Mouse (Mus musculus) limb, embryonic 12.5 days (tissue): ENCODE measurements around the gene Nptn. TPM values are rescaled to one million over a fixed set of nuclear protein-coding genes. Genes with fewer than 3 reads are reported as not detected.

Source experiments
- ATAC-seq: fragments of 200-750 bp; cut with Nextera tagmentation; 2 replicates; pipeline ENCODE4 v1.8.0; 2017; ENCODE audit warnings: low read depth, moderate TSS enrichment; ENCODE audit not compliant: insufficient number of reproducible peaks, insufficient read depth, low FRiP score, low TSS enrichment
- H3K27ac ChIP-seq: fragments of 300-500 bp; sonication (generic); 2 replicates; pipeline ENCODE4 v1.5.1; 2016; ENCODE audit warnings: mild to moderate bottlenecking, moderate library complexity
- H3K27me3 ChIP-seq: fragments of 300-500 bp; sonication (generic); 2 replicates; pipeline ENCODE4 v1.6.1; 2016; ENCODE audit warnings: mild to moderate bottlenecking, moderate library complexity
- H3K36me3 ChIP-seq: fragments of 300-500 bp; sonication (generic); 2 replicates; pipeline ENCODE4 v1.6.1; 2016; ENCODE audit warnings: mild to moderate bottlenecking, moderate library complexity
- H3K4me1 ChIP-seq: fragments of 300-500 bp; sonication (generic); replicated peaks from 2 replicates; pipeline ENCODE4 v1.6.1; 2016
- H3K4me2 ChIP-seq: fragments of 300-500 bp; sonication (generic); 2 replicates; pipeline ENCODE4 v1.6.1; 2016; ENCODE audit warnings: mild to moderate bottlenecking, moderate library complexity
- H3K4me3 ChIP-seq: fragments of 300-500 bp; sonication (generic); replicated peaks from 2 replicates; pipeline ENCODE4 v1.5.1; 2016; ENCODE audit warnings: mild to moderate bottlenecking
- H3K9ac ChIP-seq: fragments of 300-500 bp; sonication (generic); replicated peaks from 2 replicates; pipeline ENCODE4 v1.6.1; 2016; ENCODE audit warnings: mild to moderate bottlenecking, moderate library complexity
- H3K9me3 ChIP-seq: fragments of 300-500 bp; sonication (generic); 2 replicates; pipeline ENCODE4 v1.6.1; 2016; ENCODE audit warnings: mild to moderate bottlenecking, moderate library complexity
- WGBS: fragments of 180-500 bp; shearing (Covaris S2); methylation state at CpG from one replicate; pipeline ENCODE4 v1.1.7; 2016; 5-methylcytosine and 5-hydroxymethylcytosine counted together
- polyA plus RNA-seq: library from polyadenylated mRNA; unstranded; fragments of >200 nt; fragmentation: Nextera tagmentation; extraction: Ambion mirVana; gene quantifications from 2 replicates; pipeline ENCODE4 v1.2.1, GENCODE M21; 2016

Gene Nptn
- polyA plus RNA-seq, 1 experiment from 2014 or later, result 64.5 TPM

DNA sequence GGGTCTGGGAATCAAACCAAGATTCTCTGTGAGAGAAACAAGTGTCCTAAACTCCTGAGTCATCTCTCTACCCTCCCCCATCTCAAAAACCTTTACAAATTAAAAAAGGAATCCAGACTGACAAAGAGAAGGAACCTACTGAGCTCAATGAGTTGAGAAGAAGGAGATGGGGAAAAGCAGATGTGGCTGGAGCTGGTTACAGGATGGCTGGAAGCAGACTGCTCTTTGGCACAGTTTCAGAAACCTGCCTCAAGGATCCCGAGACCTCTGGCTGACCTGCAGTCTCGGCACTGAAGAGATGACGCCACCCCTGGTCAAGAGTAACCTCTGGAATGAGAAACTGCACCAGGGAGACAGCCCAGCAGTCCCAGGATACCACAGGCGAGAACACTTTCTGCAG lies 90.4 kb downstream of the Nptn start:
- no peak overlapping the region for H3K4me2 ChIP-seq
- H3K27me3 ChIP-seq, result no peaks in the 10 kb centered on the region
- no peaks in the 10 kb centered on the region for H3K36me3 ChIP-seq
- no peaks in the 10 kb centered on the region for H3K9me3 ChIP-seq
- no peak overlapping the region for H3K27ac ChIP-seq
- WGBS, result 44% methylated on average over 4 of the region's 4 CpGs
- no peak overlapping the region for H3K4me3 ChIP-seq
- no peak overlapping the region for H3K9ac ChIP-seq
- ATAC-seq, result no peak
- peaks cover 28% of the 10 kb centered on the region for H3K4me1 ChIP-seq

DNA sequence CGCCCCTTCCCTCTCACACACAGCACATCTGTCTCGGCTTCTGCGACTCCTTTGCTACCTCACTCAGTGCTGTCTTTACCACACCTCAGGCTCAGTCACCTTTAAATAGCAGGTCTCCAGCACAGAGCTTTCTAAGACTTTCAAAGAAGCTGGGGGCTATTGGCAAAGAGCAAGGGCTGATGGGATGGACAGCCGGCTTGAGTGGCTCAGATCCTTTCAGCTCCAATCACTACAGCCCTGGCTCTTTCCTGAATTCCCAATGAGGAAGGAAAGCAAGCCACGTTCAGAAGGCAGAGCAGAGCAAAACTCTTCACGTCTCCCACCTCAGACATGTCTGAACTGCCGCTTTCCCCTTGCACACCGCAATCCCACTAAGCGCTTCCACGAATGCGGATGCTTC lies 92.7 kb downstream of the Nptn start:
- Histone ChIP-seq H3K4me3 (no peak overlapping the region), H3K27me3 (no peaks in the 10 kb centered on the region), H3K4me1 (peaks cover 22% of the 10 kb centered on the region), H3K9ac (no peak overlapping the region), H3K27ac (peak overlapping the region; percentile 41; the same call in 1 of the 2 replicates), H3K36me3 (no peaks in the 10 kb centered on the region), H3K4me2 (no peak overlapping the region), H3K9me3 (no peaks in the 10 kb centered on the region)
- 76% methylated on average over 11 of the region's 11 CpGs for WGBS
- ATAC-seq, result no peak

DNA sequence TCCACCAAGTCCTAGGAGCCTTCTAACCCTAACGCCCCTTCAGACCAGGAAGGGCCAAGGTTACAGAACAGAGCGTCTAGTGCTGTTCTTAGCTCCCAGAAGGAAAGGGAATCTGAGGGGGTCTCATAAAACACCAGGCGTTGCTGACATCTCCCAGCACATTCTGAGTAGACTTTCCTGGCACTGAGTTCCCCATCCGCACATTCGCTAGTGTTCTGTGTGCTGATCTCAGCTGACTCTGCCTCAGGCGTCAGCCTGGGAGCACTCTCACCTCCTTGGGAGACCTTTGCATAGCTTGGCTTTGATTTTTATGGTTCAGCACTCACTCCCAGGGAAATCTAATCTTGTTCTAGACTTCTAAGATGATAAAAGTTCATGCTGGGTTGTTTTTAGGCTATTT lies 93.3 kb downstream of the Nptn start:
- Histone ChIP-seq H3K4me1 (peaks cover 22% of the 10 kb centered on the region), H3K36me3 (no peaks in the 10 kb centered on the region), H3K4me2 (no peak overlapping the region), H3K9me3 (no peaks in the 10 kb centered on the region), H3K9ac (no peak overlapping the region), H3K27me3 (no peaks in the 10 kb centered on the region), H3K4me3 (no peak overlapping the region), H3K27ac (0 out of 2 replicates have a peak overlapping the region, but pooled peaks have one; percentile 12)
- 26% methylated on average over 6 of the region's 6 CpGs for WGBS
- ATAC-seq, result no peak

DNA sequence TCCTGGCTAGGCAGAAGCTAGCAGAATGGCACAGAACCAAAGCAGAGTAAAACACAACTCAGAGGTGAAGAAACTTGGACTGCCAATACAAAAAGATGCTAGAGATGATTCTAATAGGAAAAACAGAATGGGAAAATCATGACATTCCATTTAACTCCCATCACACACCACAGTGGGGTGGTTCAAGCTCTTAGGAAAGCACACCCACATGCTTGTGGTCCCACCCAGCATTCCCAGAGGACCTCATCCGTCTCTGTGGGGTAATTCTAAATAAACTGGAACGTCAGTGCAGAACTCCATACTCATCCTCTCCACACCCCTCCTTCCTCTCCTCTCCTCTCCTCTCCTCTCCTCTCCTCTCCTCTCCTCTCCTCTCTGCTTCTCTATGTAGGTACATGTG lies 99.4 kb downstream of the Nptn start:
- no peaks in the 10 kb centered on the region for H3K27me3 ChIP-seq
- H3K4me2 ChIP-seq, result no peak overlapping the region
- ATAC-seq, result no peak
- no peak overlapping the region for H3K27ac ChIP-seq
- no peaks in the 10 kb centered on the region for H3K9me3 ChIP-seq
- WGBS, result 76% methylated on average over 2 of the region's 2 CpGs
- no peak overlapping the region for H3K9ac ChIP-seq
- H3K4me3 ChIP-seq, result no peak overlapping the region
- H3K4me1 ChIP-seq, result no peaks in the 10 kb centered on the region
- H3K36me3 ChIP-seq, result no peaks in the 10 kb centered on the region

DNA sequence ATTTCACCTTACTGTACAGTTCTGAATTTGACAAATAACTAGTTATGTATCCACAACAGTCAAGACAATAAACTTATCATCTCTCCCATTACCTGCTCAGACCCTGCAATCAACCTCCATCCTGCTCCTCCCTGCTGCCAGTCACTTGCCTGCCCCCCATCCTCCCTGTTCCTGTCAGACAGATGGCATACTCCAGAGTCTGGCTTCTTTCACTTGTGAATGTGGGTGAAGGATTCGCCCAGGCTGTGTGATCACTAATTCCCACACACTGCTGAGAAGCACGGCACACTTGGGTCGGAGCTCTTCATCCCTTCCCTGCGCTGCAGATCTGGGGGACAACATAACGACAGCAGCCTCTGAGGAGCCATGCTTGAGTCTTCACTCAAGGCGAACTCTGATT lies 100.1 kb downstream of the Nptn start:
- Histone ChIP-seq H3K9ac (no peak overlapping the region), H3K36me3 (no peaks in the 10 kb centered on the region), H3K4me1 (peaks cover 3% of the 10 kb centered on the region; the same call in 1 of the 2 replicates), H3K27me3 (no peaks in the 10 kb centered on the region), H3K9me3 (no peaks in the 10 kb centered on the region), H3K4me3 (no peak overlapping the region), H3K27ac (no peak overlapping the region), H3K4me2 (no peak overlapping the region)
- WGBS, result 71% methylated on average over 6 of the region's 6 CpGs
- ATAC-seq, result no peak

DNA sequence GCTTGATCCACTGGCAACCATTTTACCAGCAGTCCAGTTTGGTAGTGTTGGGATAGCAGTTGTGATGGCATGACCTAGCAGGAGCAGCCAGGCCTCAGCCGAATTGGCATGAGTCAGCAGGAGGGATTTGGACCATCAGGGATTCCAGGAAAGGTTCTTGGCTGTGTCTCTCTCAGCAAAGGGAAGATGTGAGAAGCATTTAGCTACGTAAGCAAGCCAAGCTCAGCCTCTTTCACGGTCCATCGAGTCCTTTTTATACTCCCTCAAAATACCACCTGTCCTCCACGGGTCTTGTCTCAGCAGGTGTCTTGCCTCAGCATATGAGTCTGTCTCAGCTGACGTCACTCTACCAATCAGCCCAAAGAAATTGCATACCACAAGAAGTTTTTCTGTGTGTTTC lies 101.3 kb downstream of the Nptn start:
- no peaks in the 10 kb centered on the region for H3K9me3 ChIP-seq
- no peak for ATAC-seq
- H3K9ac ChIP-seq, result no peak overlapping the region
- no peak overlapping the region for H3K4me3 ChIP-seq
- H3K27me3 ChIP-seq, result no peaks in the 10 kb centered on the region
- H3K4me2 ChIP-seq, result no peak overlapping the region
- no peak overlapping the region for H3K27ac ChIP-seq
- peaks cover 14% of the 10 kb centered on the region for H3K4me1 ChIP-seq
- no peaks in the 10 kb centered on the region for H3K36me3 ChIP-seq
- 71% methylated on average over 6 of the region's 6 CpGs for WGBS

DNA sequence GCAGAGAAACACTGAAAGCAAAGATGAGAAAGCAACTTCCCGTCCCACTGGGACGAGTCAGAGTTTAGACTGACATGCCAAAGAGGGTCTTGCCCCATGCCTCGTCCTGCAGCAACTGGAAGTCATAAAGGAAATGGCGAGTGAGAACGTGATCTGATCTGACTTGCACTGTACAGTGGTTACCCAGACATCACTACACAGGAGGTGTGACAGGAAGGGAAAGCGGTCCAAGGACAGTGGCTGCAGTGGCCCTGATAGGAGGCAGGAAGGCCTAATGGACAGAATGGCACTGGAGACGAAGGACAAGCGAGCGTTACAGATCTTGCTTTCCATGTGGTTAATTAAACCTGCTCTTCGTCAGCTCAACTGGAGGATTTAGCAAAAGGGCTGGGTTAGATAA lies 103.2 kb downstream of the Nptn start:
- Histone ChIP-seq H3K9ac (no peak overlapping the region), H3K4me1 (peaks cover 18% of the 10 kb centered on the region), H3K36me3 (no peaks in the 10 kb centered on the region), H3K9me3 (no peaks in the 10 kb centered on the region), H3K27me3 (no peaks in the 10 kb centered on the region), H3K27ac (no peak overlapping the region), H3K4me3 (no peak overlapping the region), H3K4me2 (no peak overlapping the region)
- 86% methylated on average over 10 of the region's 10 CpGs for WGBS
- ATAC-seq, result no peak

DNA sequence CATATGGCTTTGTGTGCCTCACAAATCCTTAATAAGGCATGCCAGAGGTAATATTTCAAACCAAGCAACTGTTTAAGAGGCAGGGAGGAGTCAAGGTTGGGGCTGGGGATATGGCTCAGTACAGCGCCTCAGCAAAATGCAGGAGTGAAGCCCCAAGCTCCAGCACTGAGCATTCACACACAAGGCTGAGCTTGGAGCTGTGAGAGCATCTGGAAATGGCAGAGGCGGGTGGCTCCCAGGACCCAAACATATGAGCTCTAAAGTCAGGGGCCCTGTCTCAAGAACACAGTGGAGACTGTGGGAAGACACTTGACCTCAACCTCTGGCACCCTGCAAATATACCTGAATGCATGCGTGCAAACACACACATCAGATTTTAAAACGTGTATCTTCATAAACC lies 106.0 kb downstream of the Nptn start:
- H3K36me3 ChIP-seq, result no peaks in the 10 kb centered on the region
- H3K27ac ChIP-seq, result 0 out of 2 replicates have a peak overlapping the region, but pooled peaks have one; percentile 42
- no peak overlapping the region for H3K4me3 ChIP-seq
- peaks cover 18% of the 10 kb centered on the region for H3K4me1 ChIP-seq
- no peak overlapping the region for H3K9ac ChIP-seq
- no peak overlapping the region for H3K4me2 ChIP-seq
- no peaks in the 10 kb centered on the region for H3K9me3 ChIP-seq
- 65% methylated on average over 4 of the region's 4 CpGs for WGBS
- no peaks in the 10 kb centered on the region for H3K27me3 ChIP-seq
- no peak for ATAC-seq

DNA sequence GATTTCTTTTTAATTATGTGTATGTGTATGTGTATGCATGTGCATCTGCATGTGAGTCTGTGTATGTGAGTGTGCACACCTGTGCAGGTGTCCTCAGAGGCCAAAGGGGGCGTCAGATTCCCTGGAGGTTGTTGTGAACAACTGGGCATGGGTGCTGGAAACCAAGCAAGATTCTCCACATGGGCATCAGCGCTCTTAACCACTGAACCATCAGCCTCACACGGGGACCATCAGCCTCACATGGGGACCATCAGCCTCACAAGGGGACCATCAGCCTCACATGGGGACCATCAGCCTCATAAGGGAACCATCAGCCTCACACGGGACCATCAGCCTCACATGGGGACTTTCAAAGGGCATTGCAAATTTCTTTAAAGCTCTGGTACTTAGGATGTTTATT lies 108.7 kb downstream of the Nptn start:
- Histone ChIP-seq H3K27ac (no peak overlapping the region), H3K4me1 (peaks cover 18% of the 10 kb centered on the region), H3K27me3 (no peaks in the 10 kb centered on the region), H3K4me2 (no peak overlapping the region), H3K9ac (no peak overlapping the region), H3K9me3 (peaks cover 7% of the 10 kb centered on the region; the same call in 1 of the 2 replicates), H3K4me3 (no peak overlapping the region), H3K36me3 (no peaks in the 10 kb centered on the region)
- ATAC-seq, result no peak
- WGBS, result 83% methylated on average over 4 of the region's 4 CpGs

DNA sequence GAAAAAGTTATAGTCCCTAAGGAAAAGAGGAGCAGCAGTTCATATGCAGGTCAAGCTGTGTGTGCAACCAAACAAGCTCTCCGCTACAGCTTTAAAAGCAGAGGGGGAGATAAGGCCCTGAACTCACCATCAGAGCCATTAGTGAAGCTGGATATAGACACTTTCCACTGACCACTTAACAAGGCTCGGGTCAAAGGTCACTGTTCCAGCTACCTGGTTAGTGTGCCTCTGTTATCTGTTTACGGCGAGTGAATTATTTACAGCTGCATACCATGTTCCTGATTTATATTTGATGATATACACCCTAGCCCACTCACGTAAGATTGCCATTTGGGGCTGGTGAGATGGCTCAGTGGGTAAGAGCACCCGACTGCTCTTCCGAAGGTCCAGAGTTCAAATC lies 109.4 kb downstream of the Nptn start:
- Histone ChIP-seq H3K4me2 (no peak overlapping the region), H3K9me3 (peaks cover 7% of the 10 kb centered on the region; the same call in 1 of the 2 replicates), H3K9ac (no peak overlapping the region), H3K27ac (no peak overlapping the region), H3K4me1 (peaks cover 18% of the 10 kb centered on the region), H3K27me3 (no peaks in the 10 kb centered on the region), H3K36me3 (no peaks in the 10 kb centered on the region), H3K4me3 (no peak overlapping the region)
- no peak for ATAC-seq
- 62% methylated on average over 7 of the region's 7 CpGs for WGBS

DNA sequence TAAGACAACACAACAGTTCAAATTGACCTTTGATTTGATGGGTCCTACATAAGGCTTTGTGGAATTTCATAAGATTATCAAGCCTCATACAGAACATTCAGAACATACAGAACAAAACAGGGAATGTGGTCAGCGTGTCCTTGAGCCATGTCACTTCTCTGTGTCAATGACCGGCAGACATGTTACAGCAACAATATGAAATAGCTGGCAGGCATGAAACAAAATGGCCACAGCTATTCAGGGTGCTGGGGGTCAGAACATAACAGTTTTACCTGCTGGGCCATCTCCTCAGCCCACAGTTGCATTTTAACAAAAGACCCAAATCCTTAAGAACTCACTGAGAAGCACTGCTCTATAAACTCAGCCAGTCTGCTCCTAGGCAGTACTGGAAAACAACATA lies 116.4 kb downstream of the Nptn start:
- peaks cover 7% of the 10 kb centered on the region; the same call in 1 of the 2 replicates for H3K9me3 ChIP-seq
- H3K27ac ChIP-seq, result no peak overlapping the region
- ATAC-seq, result no peak
- no peaks in the 10 kb centered on the region for H3K27me3 ChIP-seq
- H3K4me3 ChIP-seq, result no peak overlapping the region
- H3K4me2 ChIP-seq, result no peak overlapping the region
- no peaks in the 10 kb centered on the region for H3K4me1 ChIP-seq
- H3K36me3 ChIP-seq, result no peaks in the 10 kb centered on the region
- 95% methylated on average over 2 of the region's 2 CpGs for WGBS
- H3K9ac ChIP-seq, result no peak overlapping the region

DNA sequence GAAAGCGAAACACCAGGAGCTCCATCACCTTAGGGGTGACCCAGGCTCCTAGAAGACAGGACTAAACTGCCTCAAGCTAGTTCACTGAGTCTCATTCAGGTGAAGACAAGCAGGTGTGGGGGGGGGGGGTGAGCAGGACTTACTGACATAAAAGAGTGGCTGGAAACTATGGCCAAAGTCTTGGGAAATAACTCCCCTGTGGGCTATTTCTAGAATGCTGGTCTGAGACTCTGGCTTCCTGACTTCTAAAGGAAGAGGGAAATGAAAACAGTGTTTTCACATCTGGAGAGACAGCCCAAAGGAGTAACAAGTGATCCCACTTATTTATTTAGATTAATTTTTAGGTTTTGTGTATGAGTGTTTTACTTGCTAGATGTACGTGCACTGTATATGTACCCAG lies 119.7 kb downstream of the Nptn start:
- no peak overlapping the region for H3K4me2 ChIP-seq
- no peak overlapping the region for H3K27ac ChIP-seq
- no peaks in the 10 kb centered on the region for H3K9me3 ChIP-seq
- no peaks in the 10 kb centered on the region for H3K27me3 ChIP-seq
- 0 out of 2 replicates have a peak, but pooled peaks cover 6% of the 10 kb centered on the region for H3K4me1 ChIP-seq
- no peak overlapping the region for H3K9ac ChIP-seq
- no peak overlapping the region for H3K4me3 ChIP-seq
- WGBS, result 84% methylated on average over 2 of the region's 2 CpGs
- ATAC-seq, result no peak
- no peaks in the 10 kb centered on the region for H3K36me3 ChIP-seq
